Mouse (Mus musculus) MEL (cell line): Measurements from ENCODE around the gene 2300002M23Rik. TPM values are rescaled to one million over a fixed set of nuclear protein-coding genes. Genes with fewer than 3 reads are reported as not detected.
A peak's percentile ranks its signal among the peaks of the same experiment; 100 is the strongest.

Experiments
- DNase-seq: peaks from one replicate; pipeline ENCODE4 v3.0.0; 2011; ENCODE audit warnings: low read depth, low spot score
- H3K27ac ChIP-seq: 2 replicates; pipeline ENCODE4 v1.5.1; 2012; ENCODE audit warnings: low read depth, mild to moderate bottlenecking, control low read depth, low read length, moderate library complexity; ENCODE audit not compliant: control insufficient read depth
- H3K27me3 ChIP-seq, 2 experiments: fragments of 150-350 bp in 1 of 2; sonication (generic) in 1 of 2; 2 replicates each; pipeline ENCODE4 v1.6.1; 2012; ENCODE audit warnings: low read length in 2 of 2, mild to moderate bottlenecking in 2 of 2, improper control_type of control experiment in 1 of 2, moderate library complexity in 1 of 2; ENCODE audit not compliant: insufficient read depth in 2 of 2, control insufficient read depth in 1 of 2
- H3K36me3 ChIP-seq, 2 experiments: 2 replicates each; pipeline ENCODE4 v1.6.1; 2012 to 2014; ENCODE audit warnings: low read length in 2 of 2, improper control_type of control experiment in 1 of 2, inconsistent platforms in 1 of 2, mild to moderate bottlenecking in 1 of 2; ENCODE audit not compliant: insufficient read depth in 2 of 2, control insufficient read depth in 1 of 2
- H3K4me1 ChIP-seq, 2 experiments: fragments of 150-350 bp in 1 of 2; sonication (generic) in 1 of 2; 2 replicates each; pipeline ENCODE4 v1.6.1; 2012; ENCODE audit warnings: low read length in 2 of 2, improper control_type of control experiment in 1 of 2, mild to moderate bottlenecking in 1 of 2; ENCODE audit not compliant: insufficient read depth in 2 of 2, control insufficient read depth in 1 of 2
- H3K4me3 ChIP-seq, 2 experiments: fragments of 150-350 bp in 1 of 2; sonication (generic) in 1 of 2; 2 replicates each; pipeline ENCODE4 v1.5.1; 2012; ENCODE audit warnings: low read depth in 2 of 2, low read length in 2 of 2, mild to moderate bottlenecking in 2 of 2, moderate library complexity in 2 of 2, control low read depth in 1 of 2, improper control_type of control experiment in 1 of 2; ENCODE audit not compliant: control insufficient read depth in 1 of 2, insufficient read depth in 1 of 2
- H3K79me2 ChIP-seq: 2 replicates; pipeline ENCODE4 v1.6.1; 2012; ENCODE audit warnings: mild to moderate bottlenecking, low read length, moderate library complexity; ENCODE audit not compliant: control insufficient read depth, poor library complexity, insufficient read depth
- H3K9ac ChIP-seq: 2 replicates; pipeline ENCODE4 v1.6.1; 2012; ENCODE audit warnings: low read depth, mild to moderate bottlenecking, control low read depth, low read length, moderate library complexity; ENCODE audit not compliant: control insufficient read depth, poor library complexity, severe bottlenecking
- H3K9me3 ChIP-seq: fragments of 150-350 bp; sonication (generic); replicated peaks from 2 replicates; pipeline ENCODE4 v1.6.1; 2012; ENCODE audit warnings: mild to moderate bottlenecking, low read length, improper control_type of control experiment, moderate library complexity; ENCODE audit not compliant: insufficient read depth
- BHLHE40 ChIP-seq: IDR thresholded peaks from 2 replicates; pipeline ENCODE4 v1.6.1; 2012; ENCODE audit warnings: low read depth, mild to moderate bottlenecking, inconsistent platforms, low read length, improper control_type of control experiment, borderline replicate concordance
- CHD1 ChIP-seq: IDR thresholded peaks from 2 replicates; pipeline ENCODE4 v1.6.1; 2012; ENCODE audit warnings: low read depth, mild to moderate bottlenecking, inconsistent platforms, low read length, improper control_type of control experiment
- CHD2 ChIP-seq: IDR thresholded peaks from 2 replicates; pipeline ENCODE4 v1.6.1; 2011; ENCODE audit warnings: low read length, improper control_type of control experiment
- CTCF ChIP-seq, 3 experiments: IDR thresholded peaks in 2 of 3; conservative IDR thresholded peaks in 1 of 3; 2 replicates each; pipeline ENCODE4 v1.5.1; 2011 to 2012; ENCODE audit warnings: low read length in 3 of 3, low read depth in 2 of 3, mild to moderate bottlenecking in 2 of 3, improper control_type of control experiment in 1 of 3, inconsistent platforms in 1 of 3, mixed read lengths in 1 of 3, moderate library complexity in 1 of 3; ENCODE audit not compliant: control insufficient read depth in 1 of 3, insufficient read depth in 1 of 3, poor library complexity in 1 of 3, severe bottlenecking in 1 of 3
- EP300 ChIP-seq, 2 experiments: IDR thresholded peaks; 2 replicates each; pipeline ENCODE4 v1.6.1; 2011; ENCODE audit warnings: improper control_type of control experiment in 2 of 2, low read length in 2 of 2, low read depth in 1 of 2, mild to moderate bottlenecking in 1 of 2
- ETS1 ChIP-seq: IDR thresholded peaks from 2 replicates; pipeline ENCODE4 v1.6.1; 2012; ENCODE audit warnings: low read depth, mild to moderate bottlenecking, inconsistent platforms, low read length, improper control_type of control experiment, moderate library complexity
- MAX ChIP-seq: IDR thresholded peaks from 2 replicates; pipeline ENCODE4 v1.6.1; 2011; ENCODE audit warnings: low read length, improper control_type of control experiment
- MAZ ChIP-seq: IDR thresholded peaks from 2 replicates; pipeline ENCODE4 v1.6.1; 2012; ENCODE audit warnings: low read depth, mild to moderate bottlenecking, inconsistent platforms, low read length, improper control_type of control experiment
- MYB ChIP-seq: IDR thresholded peaks from 2 replicates; pipeline ENCODE4 v1.6.1; 2011; ENCODE audit warnings: mild to moderate bottlenecking, low read depth, low read length, improper control_type of control experiment
- MYC ChIP-seq: IDR thresholded peaks from 2 replicates; pipeline ENCODE4 v1.6.1; 2011; ENCODE audit warnings: low read depth, mild to moderate bottlenecking, low read length, improper control_type of control experiment, moderate library complexity
- NELFE ChIP-seq: IDR thresholded peaks from 2 replicates; pipeline ENCODE4 v1.6.1; 2011; ENCODE audit warnings: low read depth, low read length, improper control_type of control experiment
- POLR2A ChIP-seq, 2 experiments: IDR thresholded peaks; 2 replicates each; pipeline ENCODE4 v1.6.1; 2011 to 2012; ENCODE audit warnings: low read length in 2 of 2, mild to moderate bottlenecking in 2 of 2, control low read depth in 1 of 2, improper control_type of control experiment in 1 of 2, low read depth in 1 of 2, moderate library complexity in 1 of 2; ENCODE audit not compliant: control insufficient read depth in 1 of 2, insufficient read depth in 1 of 2, poor library complexity in 1 of 2
- POLR2AphosphoS5 ChIP-seq: IDR thresholded peaks from 2 replicates; pipeline ENCODE4 v1.6.1; 2012; ENCODE audit warnings: low read depth, borderline replicate concordance, mild to moderate bottlenecking, inconsistent platforms, low read length, moderate library complexity, mixed read lengths
- RCOR1 ChIP-seq: IDR thresholded peaks from 2 replicates; pipeline ENCODE4 v1.6.1; 2012; ENCODE audit warnings: low read depth, mild to moderate bottlenecking, inconsistent platforms, low read length, improper control_type of control experiment
- SMC3 ChIP-seq: IDR thresholded peaks from 2 replicates; pipeline ENCODE4 v1.6.1; 2011; ENCODE audit warnings: low read depth, low read length, improper control_type of control experiment
- TCF12 ChIP-seq: IDR thresholded peaks from 2 replicates; pipeline ENCODE4 v1.6.1; 2014; ENCODE audit warnings: low read depth, mild to moderate bottlenecking, inconsistent platforms, low read length, improper control_type of control experiment, moderate library complexity
- USF2 ChIP-seq, 2 experiments: IDR thresholded peaks; 2 replicates each; pipeline ENCODE4 v1.6.1; 2011 to 2012; ENCODE audit warnings: improper control_type of control experiment in 2 of 2, low read length in 2 of 2, borderline replicate concordance in 1 of 2, inconsistent platforms in 1 of 2, low read depth in 1 of 2, mild to moderate bottlenecking in 1 of 2; ENCODE audit not compliant: insufficient read depth in 1 of 2
- ZKSCAN1 ChIP-seq: IDR thresholded peaks from 2 replicates; pipeline ENCODE4 v1.6.1; 2012; ENCODE audit warnings: low read depth, mild to moderate bottlenecking, inconsistent platforms, low read length, improper control_type of control experiment, moderate library complexity
- ZNF384 ChIP-seq: IDR thresholded peaks from 2 replicates; pipeline ENCODE4 v1.6.1; 2012; ENCODE audit warnings: low read depth, mild to moderate bottlenecking, inconsistent platforms, low read length, improper control_type of control experiment
- polyA plus RNA-seq, 2 experiments: library from polyadenylated mRNA; stranded (reverse) in 1 of 2; unstranded in 1 of 2; fragments of >175 nt in 1 of 2; fragments of >200 nt in 1 of 2; gene quantifications; 2 replicates each; pipeline versions ENCODE4 v1.2.1 to v1.2.4; 2012; ENCODE audit warnings: low replicate concordance in 2 of 2, low read depth in 1 of 2; ENCODE audit not compliant: insufficient read length in 2 of 2, insufficient read depth in 1 of 2, missing spikeins in 1 of 2
- total RNA-seq: library from RNA; depleted of rRNA; stranded (reverse); fragments of 300-350 nt; gene quantifications from 2 replicates; pipeline ENCODE4 v1.2.3, GENCODE M21; 2012

The 2300002M23Rik gene
- total and polyA plus RNA-seq, 3 experiments: not detected

GRCm38 (mm10) chr17:35547465-35547864 is 19.8 kb upstream of the 2300002M23Rik start:
- Histone ChIP-seq H3K79me2 (no peaks in the 10 kb centered on the region), H3K9ac (no peak overlapping the region), H3K27me3 (no peaks in the 10 kb centered on the region), H3K27ac (no peak overlapping the region), H3K36me3 (peaks cover 0 to 7% of the 10 kb centered on the region in 2 experiments; a peak in 2 of 4 replicates), H3K9me3 (no peaks in the 10 kb centered on the region), H3K4me3 (no peak overlapping the region), H3K4me1 (peaks cover 0 to 5% of the 10 kb centered on the region in 2 experiments; a peak in 2 of 4 replicates)
- TF ChIP-seq POLR2AphosphoS5 (no peak), CTCF (IDR thresholded peaks at IDR 0.05 in 2 of 3, conservative IDR thresholded peaks at IDR 0.05 in 1 of 3; ENCODE audit: control insufficient read depth in 1 of 3, insufficient read depth in 1 of 3, low read depth in 2 of 3, low read length in 3 of 3, poor library complexity in 1 of 3, severe bottlenecking in 1 of 3) (peak in 2 of 3 experiments; percentile 6 to 7; a peak in 2 of 6 replicates), POLR2A (IDR thresholded peaks at IDR 0.05; ENCODE audit: control insufficient read depth in 1 of 2, insufficient read depth in 1 of 2, low read depth in 1 of 2, low read length in 2 of 2, poor library complexity in 1 of 2) (no peak)
- DNase-seq: no peak

GRCm38 (mm10) chr17:35548636-35549035 is 18.6 kb upstream of the 2300002M23Rik start:
- H3K9me3 ChIP-seq: no peaks in the 10 kb centered on the region
- no peaks in the 10 kb centered on the region for H3K79me2 ChIP-seq
- H3K27ac ChIP-seq: no peak overlapping the region
- DNase-seq: no peak
- no peak overlapping the region for H3K9ac ChIP-seq
- no peak for TF ChIP-seq USF2 (IDR thresholded peaks at IDR 0.05; ENCODE audit: borderline replicate concordance in 1 of 2, insufficient read depth in 1 of 2, low read depth in 1 of 2, low read length in 2 of 2)
- no peak for TF ChIP-seq ZNF384
- no peak for TF ChIP-seq MAZ
- TF ChIP-seq RCOR1: no peak
- peaks cover 0 to 5% of the 10 kb centered on the region in 2 experiments; a peak in 1 of 4 replicates for H3K4me1 ChIP-seq
- H3K4me3 ChIP-seq: no peak overlapping the region
- H3K27me3 ChIP-seq: no peaks in the 10 kb centered on the region
- H3K36me3 ChIP-seq: peaks cover 0 to 6% of the 10 kb centered on the region in 2 experiments; a peak in 1 of 4 replicates

- Histone ChIP-seq H3K9me3 (no peaks in the 10 kb centered on the region), H3K79me2 (no peaks in the 10 kb centered on the region), H3K27ac (no peak overlapping the region), H3K9ac (no peak overlapping the region), H3K4me1 (no peaks in the 10 kb centered on the region), H3K4me3 (no peak overlapping the region), H3K36me3 (no peaks in the 10 kb centered on the region), H3K27me3 (no peaks in the 10 kb centered on the region)
- no peak for DNase-seq
- TF ChIP-seq MAX (no peak), CHD2 (no peak), BHLHE40 (no peak), MAZ (no peak), CHD1 (no peak), EP300 (IDR thresholded peaks at IDR 0.05; ENCODE audit: low read depth in 1 of 2, low read length in 2 of 2) (no peak), CTCF (IDR thresholded peaks at IDR 0.05 in 2 of 3, conservative IDR thresholded peaks at IDR 0.05 in 1 of 3; ENCODE audit: control insufficient read depth in 1 of 3, insufficient read depth in 1 of 3, low read depth in 2 of 3, low read length in 3 of 3, poor library complexity in 1 of 3, severe bottlenecking in 1 of 3) (no peak), TCF12 (no peak), NELFE (no peak), MYC (no peak), POLR2AphosphoS5 (no peak), ZKSCAN1 (no peak), ETS1 (no peak), SMC3 (no peak), USF2 (IDR thresholded peaks at IDR 0.05; ENCODE audit: borderline replicate concordance in 1 of 2, insufficient read depth in 1 of 2, low read depth in 1 of 2, low read length in 2 of 2) (no peak), MYB (no peak)
Measured at GRCm38 (mm10) chr17:35549437-35550142, 17.7 kb upstream of the 2300002M23Rik start.
